Mouse (Mus musculus): ENCODE measurements around the gene Nxf1. TPM values are rescaled to one million over a fixed set of nuclear protein-coding genes. Genes with fewer than 3 reads are reported as not detected.
"Not testable (repeated sequence)": the region's sequence is repeated elsewhere in the genome, so short reads cannot be mapped to it uniquely, and the experiment has no call there.

Nxf1 gene
- total RNA-seq, 2 experiments from 2014 or later = 32.4 to 33.8 TPM

- DNase-seq = no peak
These were observed 33.1 kb upstream of the Nxf1 start for GRCm38 (mm10) chr19:8723574-8724346.

DNA sequence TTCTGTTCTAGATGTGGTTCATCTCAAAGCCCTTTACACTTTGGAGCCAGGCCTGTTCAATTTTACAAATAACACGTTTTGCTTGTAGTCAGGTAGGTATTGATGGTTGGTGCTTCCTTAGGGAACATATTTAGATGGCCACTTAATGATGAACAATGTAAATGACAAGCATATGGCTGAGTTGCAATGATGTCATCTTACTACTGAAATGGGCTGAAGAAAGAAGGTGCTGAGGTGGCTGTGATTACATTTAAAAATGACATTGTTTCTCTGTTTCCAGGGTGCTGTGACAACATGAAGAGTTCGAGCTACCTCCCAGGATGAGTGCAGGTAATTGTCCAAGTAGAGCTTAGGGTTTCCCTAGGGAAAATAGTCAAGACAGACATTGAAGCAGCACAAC, 32.5 kb upstream of the Nxf1 start:
- no peak for DNase-seq

DNA sequence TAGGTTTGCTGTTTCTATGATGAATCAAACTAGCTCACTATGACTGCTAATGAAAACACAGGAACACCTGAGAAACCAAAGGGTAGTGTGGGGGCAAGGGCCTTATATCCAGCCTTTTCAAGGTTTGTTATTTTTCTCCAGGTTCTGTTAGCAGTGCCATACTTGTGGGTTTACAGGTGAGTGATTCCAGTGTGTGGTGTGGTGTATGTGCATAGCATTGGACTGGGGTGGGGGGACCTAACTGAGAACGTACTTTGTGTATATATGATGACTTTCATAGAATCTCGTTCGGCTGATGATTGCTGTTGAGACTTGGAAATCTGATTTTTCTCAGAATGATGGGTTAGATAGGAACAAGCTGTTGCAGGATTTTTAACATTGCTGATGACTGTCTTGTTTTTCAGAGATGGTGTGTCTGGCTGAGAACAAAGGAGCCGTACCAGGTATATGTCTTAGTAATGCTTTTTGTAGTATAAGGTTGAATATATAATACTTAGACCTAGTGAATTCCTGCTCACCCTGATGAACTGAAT, 31.7 kb upstream of the Nxf1 start:
- DNase-seq = no peak

GRCm38 (mm10) chr19:8726609-8727390, 30.1 kb upstream of the Nxf1 start:
- DNase-seq = no peak

DNA sequence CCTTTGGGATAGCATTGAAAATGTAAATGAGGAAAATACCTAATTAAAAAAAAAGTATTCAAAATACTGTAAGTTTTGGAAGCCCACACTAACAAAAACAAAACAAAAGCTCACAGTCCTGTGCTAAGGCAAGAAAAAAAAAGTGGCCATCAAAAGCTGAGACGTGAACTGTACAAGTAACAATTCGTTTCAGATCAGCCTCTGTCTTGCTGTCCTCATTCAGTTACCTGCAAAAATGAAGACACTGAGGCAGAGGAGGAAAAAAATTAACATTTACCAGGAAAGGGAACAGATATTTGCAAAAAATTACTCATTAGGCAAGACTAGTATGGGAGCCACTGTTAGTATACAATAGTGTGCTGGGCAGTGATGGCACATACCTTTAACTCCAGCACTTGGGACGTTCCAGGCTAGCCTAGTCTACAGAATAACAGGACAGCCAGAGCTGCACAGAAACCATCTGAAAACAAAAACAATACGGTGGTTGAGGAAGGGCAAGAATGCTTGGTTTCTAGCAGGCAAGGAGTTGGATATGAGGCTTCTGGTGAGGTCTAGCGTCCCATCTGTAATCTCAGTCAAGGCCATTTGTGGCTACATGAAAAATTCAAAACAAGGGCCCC, 29.3 kb upstream of the Nxf1 start:
- no peak for DNase-seq

DNA sequence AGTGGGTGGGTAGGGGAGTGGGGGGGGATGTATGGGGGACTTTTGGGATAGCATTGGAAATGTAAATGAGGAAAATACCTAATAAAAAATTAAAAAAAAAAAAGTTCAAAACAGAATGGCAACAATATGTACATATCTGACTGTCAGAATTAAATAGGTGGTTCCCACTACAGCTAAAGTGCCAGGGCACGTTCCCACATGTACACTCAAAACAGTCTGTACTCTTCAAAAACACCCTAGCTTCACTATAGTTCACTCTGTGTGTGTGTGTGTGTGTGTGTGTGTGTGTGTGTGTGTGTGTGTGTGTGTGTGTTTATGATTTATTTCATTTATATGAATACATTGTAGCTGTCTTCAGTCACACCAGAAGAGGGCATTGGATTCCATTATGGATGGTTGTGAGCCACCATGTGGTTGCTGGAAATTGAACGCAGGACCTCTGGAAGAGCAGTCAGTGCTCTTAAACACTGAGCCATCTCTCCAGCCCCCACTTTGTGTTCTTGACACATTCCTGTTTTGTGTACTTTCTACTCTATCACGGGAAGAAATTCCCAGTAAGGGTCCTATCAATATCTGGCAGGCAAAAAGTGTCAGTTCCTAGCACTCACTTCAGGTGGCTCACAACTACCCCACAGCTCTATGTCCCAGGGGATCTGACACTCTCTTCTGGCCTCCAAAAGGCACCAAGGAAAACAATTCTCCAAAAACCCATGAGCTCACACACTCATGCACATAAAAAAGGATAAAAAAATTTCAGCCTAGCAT, 28.4 kb upstream of the Nxf1 start:
- not testable (repeated sequence) for DNase-seq

- no peak for DNase-seq
These were observed 22.5 kb upstream of the Nxf1 start for GRCm38 (mm10) chr19:8734334-8734733.

DNA sequence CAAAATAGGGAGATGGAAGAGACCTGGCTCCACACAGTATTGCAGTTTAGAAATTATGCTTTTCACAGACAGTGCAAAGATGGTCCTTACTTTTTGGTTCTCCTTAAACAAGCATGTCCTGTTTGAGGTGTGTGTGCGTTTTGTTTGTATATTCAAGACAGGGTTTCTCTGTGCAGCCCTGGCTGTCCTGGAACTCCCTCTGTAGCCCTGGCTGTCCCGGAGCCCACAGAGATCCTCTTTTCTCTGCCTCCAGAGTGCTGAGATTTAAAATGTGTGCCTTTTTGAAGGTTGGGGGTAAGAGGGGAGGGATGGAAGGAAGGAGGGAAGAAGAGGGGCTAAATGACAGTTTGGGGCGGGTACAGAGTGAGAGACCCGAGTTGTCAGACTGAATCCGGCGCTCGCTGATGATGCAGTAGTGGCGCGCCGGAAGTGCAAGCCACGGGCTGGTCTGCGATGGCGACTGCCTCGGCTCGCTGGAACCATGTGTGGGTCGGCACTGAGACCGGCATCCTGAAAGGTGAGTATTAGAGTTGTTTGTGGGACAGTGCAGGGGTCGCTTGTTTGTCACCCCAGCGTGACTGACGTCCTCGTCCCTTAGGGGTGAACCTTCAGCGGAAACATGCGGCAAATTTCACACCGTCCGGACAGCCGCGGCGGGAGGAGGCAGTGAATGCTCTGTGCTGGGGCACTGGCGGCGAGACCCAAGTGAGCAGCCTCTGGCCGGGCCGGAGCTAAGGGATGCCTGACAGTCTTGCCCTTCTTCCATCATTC, 21.3 kb upstream of the Nxf1 start, which contains the start of gene Wdr74:
TSS of gene Wdr74 (plus strand) at position 439 of the 771 bp plus-strand sequence.
- DNase-seq = peak; percentile 87

GRCm38 (mm10) chr19:8736160-8736467, 20.8 kb upstream of the Nxf1 start:
- DNase-seq = no peak

DNA sequence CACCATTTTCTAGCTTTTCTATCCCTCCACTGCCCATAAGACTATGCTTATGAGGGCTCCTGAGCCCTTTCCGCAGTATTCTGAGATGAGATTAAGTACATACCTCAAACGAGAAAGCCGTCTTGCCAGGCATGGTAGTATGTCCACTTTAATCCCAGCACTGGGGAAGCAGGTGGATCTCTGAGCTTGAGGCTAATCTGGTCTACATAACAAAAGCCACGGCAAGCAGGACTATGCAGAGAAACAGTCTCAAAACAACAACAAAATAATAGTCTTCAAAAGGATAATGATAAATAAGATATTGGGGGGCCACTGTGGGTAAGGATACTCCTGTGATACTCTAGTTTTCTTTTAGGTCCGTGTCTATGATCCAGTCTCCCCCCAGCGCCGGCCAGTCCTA, 18.0 kb upstream of the Nxf1 start:
- DNase-seq = no peak

- no peak for DNase-seq
These were observed 17.2 kb upstream of the Nxf1 start for GRCm38 (mm10) chr19:8739646-8740045.

DNA sequence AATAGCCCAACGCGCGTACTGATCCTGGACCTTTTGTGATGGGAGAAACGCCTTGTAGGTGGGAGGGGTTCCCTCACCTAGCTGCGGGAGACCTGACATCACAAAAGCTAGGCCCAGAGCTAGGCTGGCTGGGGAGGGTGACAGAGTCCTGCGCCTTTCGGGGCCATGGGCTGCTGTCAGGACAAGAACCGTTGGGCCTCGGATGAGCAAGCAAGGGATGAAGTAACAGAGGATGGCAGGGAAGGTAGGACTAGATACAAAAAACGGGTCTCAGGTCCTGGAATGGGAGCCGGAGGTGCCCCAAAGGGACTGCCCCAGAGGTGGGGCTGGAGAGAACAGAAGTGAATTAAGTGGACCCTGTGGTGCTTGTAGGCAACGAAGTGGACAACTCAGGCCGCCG, 16.3 kb upstream of the Nxf1 start, which contains the start of gene 1700092M07Rik:
TSS of gene 1700092M07Rik (plus strand) at position 116 of the 400 bp plus-strand sequence.
- DNase-seq = no peak

- peak; percentile 95 for DNase-seq
These were observed 15.5 kb upstream of the Nxf1 start, which contains the start of gene Stx5a for GRCm38 (mm10) chr19:8741243-8741869. TSS of gene Stx5a (plus strand) at chr19:8741413.

GRCm38 (mm10) chr19:8742176-8742575, 14.7 kb upstream of the Nxf1 start:
- no peak for DNase-seq

DNA sequence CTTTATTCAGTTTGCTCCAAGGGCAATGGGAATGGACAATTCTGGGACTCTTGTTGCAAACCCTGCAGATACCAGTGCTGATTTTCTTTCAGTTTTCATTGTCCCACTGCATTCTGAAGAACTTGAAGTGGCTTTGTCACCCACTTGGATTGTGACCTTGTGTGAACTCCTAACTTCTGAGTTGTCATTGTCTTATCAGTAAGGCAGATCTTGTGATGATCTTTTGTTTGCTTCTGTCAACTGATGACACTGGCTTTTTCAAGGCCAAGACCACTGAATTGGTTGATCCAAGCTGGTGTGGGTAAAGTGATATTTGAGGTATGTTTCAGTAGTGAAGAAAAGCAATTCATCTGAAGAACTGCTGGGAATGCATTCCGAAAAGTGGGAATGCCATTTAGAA, 11.5 kb upstream of the Nxf1 start:
- DNase-seq = no peak

- DNase-seq = no peak
These were observed 9.5 kb upstream of the Nxf1 start for GRCm38 (mm10) chr19:8747368-8747767.

GRCm38 (mm10) chr19:8755652-8756051, 1.2 kb upstream of the Nxf1 start:
- no peak for DNase-seq

DNA sequence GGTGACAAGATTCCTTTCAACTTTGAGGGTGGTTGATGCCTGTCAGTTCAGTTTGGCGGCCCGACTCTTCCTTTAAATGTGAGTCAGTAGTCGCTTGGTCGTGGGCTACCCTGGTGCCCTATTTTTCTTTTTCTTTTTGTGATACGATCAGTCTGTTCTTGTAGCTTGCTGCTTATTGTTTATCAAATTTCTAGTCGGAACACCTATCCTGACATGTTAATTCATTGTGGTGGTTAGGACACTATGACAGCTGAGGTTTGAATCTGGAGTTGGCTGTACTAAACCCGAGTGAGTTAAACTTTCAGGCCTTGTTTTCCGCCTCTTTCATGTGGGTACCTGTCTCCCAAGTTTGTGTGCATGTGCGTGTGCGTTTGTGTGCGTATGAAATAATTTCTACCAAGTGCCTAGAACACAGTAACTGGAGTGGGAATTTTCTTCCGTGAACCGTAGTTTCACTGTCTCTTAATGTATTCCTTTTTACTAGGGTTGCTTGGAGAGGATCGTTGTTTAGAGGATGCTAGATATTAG, 662 bp downstream of the Nxf1 start:
- DNase-seq = no peak

GRCm38 (mm10) chr19:8758899-8759298, 2.0 kb downstream of the Nxf1 start:
- no peak for DNase-seq

- no peak for DNase-seq
These were observed 3.9 kb downstream of the Nxf1 start for GRCm38 (mm10) chr19:8760757-8761156.
